Mouse (Mus musculus) thymus, adult 2 months (tissue): ENCODE measurements around the gene Ola1. TPM values are rescaled to one million over a fixed set of nuclear protein-coding genes. Genes with fewer than 3 reads are reported as not detected.

ENCODE experiments used
- DNase-seq: peaks from one replicate; pipeline ENCODE4 v3.0.0; 2021
- H3K27ac ChIP-seq: fragments of 200-500 bp; 2 replicates; pipeline ENCODE4 v1.5.1; 2012; ENCODE audit warnings: low read length, control low read depth; ENCODE audit not compliant: control insufficient read depth, insufficient read depth
- H3K27me3 ChIP-seq: fragments of 200-500 bp; 2 replicates; pipeline ENCODE4 v1.6.1; 2012; ENCODE audit warnings: mild to moderate bottlenecking, low read length, moderate library complexity, mixed read lengths; ENCODE audit not compliant: control insufficient read depth, insufficient read depth
- H3K36me3 ChIP-seq: fragments of 200-500 bp; 2 replicates; pipeline ENCODE4 v1.6.1; 2012; ENCODE audit warnings: mild to moderate bottlenecking, low read length, moderate library complexity; ENCODE audit not compliant: control insufficient read depth, insufficient read depth
- H3K4me1 ChIP-seq: fragments of 200-500 bp; replicated peaks from 2 replicates; pipeline ENCODE4 v1.6.1; 2012; ENCODE audit warnings: low read length; ENCODE audit not compliant: control insufficient read depth, insufficient read depth
- H3K4me3 ChIP-seq: fragments of 200-500 bp; 2 replicates; pipeline ENCODE4 v1.5.1; 2012; ENCODE audit warnings: mild to moderate bottlenecking, low read length, control low read depth, moderate library complexity; ENCODE audit not compliant: control insufficient read depth, insufficient read depth
- CTCF ChIP-seq: fragments of 200-500 bp; IDR thresholded peaks from 2 replicates; pipeline ENCODE4 v1.5.1; 2012; ENCODE audit warnings: mild to moderate bottlenecking, control low read depth, low read length, moderate library complexity, borderline replicate concordance; ENCODE audit not compliant: control insufficient read depth, poor library complexity, insufficient read depth; ENCODE audit errors: extremely low read depth
- POLR2A ChIP-seq: fragments of 200-500 bp; IDR thresholded peaks from 2 replicates; pipeline ENCODE4 v1.6.1; 2012; ENCODE audit warnings: mild to moderate bottlenecking, low read length, control low read depth, moderate library complexity; ENCODE audit not compliant: control insufficient read depth, poor library complexity, insufficient read depth; ENCODE audit errors: extremely low read depth
- WGBS: fragments of 180-500 bp; shearing (Covaris S2); methylation state at CpG from one replicate; pipeline ENCODE4 v1.1.7; 2018; 5-methylcytosine and 5-hydroxymethylcytosine counted together
- polyA plus RNA-seq: library from polyadenylated mRNA; depleted of rRNA; stranded (reverse); fragments of >200 nt; gene quantifications from 2 replicates; pipeline ENCODE4 v1.2.3, GENCODE M21; 2012; rRNA removed

The Ola1 gene
- polyA plus RNA-seq, 1 experiment = 7.8 TPM

DNA sequence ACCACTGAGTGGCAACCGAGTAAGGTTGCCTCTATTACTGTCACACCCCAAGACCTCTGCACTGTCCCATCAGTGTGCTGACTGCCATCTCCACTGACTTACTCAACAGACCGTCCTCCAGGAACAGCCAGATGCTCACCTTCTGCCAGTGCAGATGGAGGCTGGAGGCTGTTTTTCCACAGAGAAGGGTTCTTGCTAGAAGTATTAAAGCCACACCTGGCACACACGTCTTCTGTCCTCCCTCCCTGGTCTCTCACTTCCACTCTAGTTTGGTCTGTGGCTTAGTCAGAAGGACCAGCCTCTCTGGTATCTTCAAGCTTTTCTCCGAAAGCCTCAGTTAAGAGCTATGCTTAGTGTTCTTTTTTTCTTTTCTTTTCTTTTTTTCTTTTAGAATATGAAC is 168.7 kb downstream of the Ola1 start:
- peaks cover 5% of the 10 kb centered on the region for H3K4me1 ChIP-seq
- no peak overlapping the region for H3K27ac ChIP-seq
- no peak for DNase-seq
- H3K4me3 ChIP-seq = no peak overlapping the region
- TF ChIP-seq POLR2A = no peak
- TF ChIP-seq CTCF = no peak
- H3K36me3 ChIP-seq = no peaks in the 10 kb centered on the region
- 36% methylated on average over 4 of the region's 4 CpGs for WGBS
- no peaks in the 10 kb centered on the region for H3K27me3 ChIP-seq

DNA sequence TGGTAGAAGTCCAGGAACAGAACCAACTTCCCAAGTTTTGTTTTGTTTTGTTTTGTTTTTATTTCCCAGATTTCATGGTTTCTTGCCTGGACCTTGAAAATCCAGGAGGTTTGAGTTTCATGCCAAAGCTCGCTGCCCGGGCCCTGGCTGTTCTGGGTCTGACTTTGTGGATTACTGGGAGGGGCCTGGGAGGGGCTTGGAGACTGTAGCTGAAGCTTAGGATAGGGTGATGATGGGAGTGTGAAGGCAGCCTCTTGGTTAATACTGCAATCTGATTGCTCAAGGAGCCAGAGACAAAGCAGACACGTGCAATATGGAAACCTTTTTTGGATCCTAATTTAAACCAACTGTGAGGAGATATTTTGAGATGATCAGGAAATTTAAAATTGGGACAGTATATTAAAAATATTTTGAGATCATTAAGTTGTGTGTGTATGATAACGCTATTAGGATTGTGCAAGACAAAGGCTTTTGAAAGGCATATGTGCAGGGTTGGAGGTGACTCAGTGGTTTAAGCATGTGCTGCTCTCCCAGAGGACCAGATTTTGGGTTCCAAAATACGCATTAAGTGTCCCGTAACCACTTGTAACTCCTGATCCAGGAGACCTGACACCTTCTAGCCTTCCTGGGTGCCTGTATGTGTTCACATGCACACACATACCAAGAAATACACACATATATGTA is 169.6 kb downstream of the Ola1 start:
- DNase-seq = no peak
- WGBS = 94% methylated on average over 6 of the region's 6 CpGs
- peaks cover 3% of the 10 kb centered on the region for H3K4me1 ChIP-seq
- H3K36me3 ChIP-seq = no peaks in the 10 kb centered on the region
- no peaks in the 10 kb centered on the region for H3K27me3 ChIP-seq
- H3K27ac ChIP-seq = no peak overlapping the region
- TF ChIP-seq CTCF (no peak), POLR2A (no peak)
- no peak overlapping the region for H3K4me3 ChIP-seq

GRCm38 (mm10) chr2:73047061-73047741 is 171.5 kb downstream of the Ola1 start:
- Histone ChIP-seq H3K27me3 (no peaks in the 10 kb centered on the region), H3K27ac (no peak overlapping the region), H3K4me1 (no peaks in the 10 kb centered on the region; the same call in 1 of the 2 replicates), H3K36me3 (no peaks in the 10 kb centered on the region), H3K4me3 (no peak overlapping the region)
- no peak for TF ChIP-seq POLR2A
- TF ChIP-seq CTCF = no peak
- 95% methylated on average over 24 of the region's 24 CpGs for WGBS
- DNase-seq = no peak

DNA sequence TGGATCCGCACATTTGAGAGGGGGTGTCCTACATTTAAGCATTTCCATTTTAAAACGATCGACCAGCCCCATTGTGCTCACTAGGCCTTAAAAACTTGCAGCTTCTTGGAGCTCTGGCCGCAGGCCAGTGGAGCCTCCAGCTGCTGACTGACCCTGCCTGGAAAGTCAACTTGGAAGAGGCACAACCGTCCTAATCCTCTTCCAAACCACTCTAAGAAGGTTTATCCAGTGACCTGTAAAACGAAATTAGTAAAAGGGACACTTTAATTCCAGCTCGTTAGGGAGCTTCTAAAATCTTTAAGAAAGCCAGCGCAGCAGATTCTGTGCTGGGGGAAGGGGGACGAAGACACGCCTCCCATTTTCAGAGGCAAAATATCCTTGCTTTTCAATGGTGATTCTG is 172.1 kb downstream of the Ola1 start:
- TF ChIP-seq CTCF = no peak
- TF ChIP-seq POLR2A = no peak
- Histone ChIP-seq H3K4me1 (no peaks in the 10 kb centered on the region; the same call in 1 of the 2 replicates), H3K27ac (no peak overlapping the region), H3K27me3 (no peaks in the 10 kb centered on the region), H3K4me3 (no peak overlapping the region), H3K36me3 (no peaks in the 10 kb centered on the region)
- 95% methylated on average over 10 of the region's 10 CpGs for WGBS
- no peak for DNase-seq

DNA sequence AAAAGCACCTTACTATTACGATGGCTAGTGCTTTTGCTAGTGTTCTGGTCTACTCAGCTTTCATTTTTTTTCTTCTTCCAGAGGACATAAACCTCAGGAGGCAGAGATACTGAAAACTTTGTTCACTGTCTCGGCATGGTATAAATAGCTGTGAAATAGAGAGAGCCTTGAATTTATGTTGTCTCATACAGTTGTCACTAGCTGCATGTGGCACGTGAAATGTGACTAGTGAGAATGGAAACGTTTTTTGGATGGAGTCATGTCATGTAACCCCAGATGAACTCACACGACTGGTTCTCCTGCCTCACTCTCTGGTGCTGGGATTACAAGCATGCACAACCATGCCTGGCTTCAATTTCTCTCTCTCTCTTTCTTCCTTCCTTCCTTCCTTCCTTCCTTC is 173.2 kb downstream of the Ola1 start:
- H3K4me3 ChIP-seq = no peak overlapping the region
- no peaks in the 10 kb centered on the region for H3K27me3 ChIP-seq
- TF ChIP-seq POLR2A (no peak), CTCF (no peak)
- no peaks in the 10 kb centered on the region for H3K36me3 ChIP-seq
- no peaks in the 10 kb centered on the region; the same call in 1 of the 2 replicates for H3K4me1 ChIP-seq
- 83% methylated on average over 5 of the region's 5 CpGs for WGBS
- no peak for DNase-seq
- no peak overlapping the region for H3K27ac ChIP-seq

Other genes with a start within 250 kb of the Ola1 start
- 39.4 and 45.6 TPM in 2 replicates for gene Sp3, start 238.5 kb downstream of the Ola1 start, polyA plus RNA-seq
- not detected in 2 replicates for gene Gm11084, start 232.2 kb downstream of the Ola1 start, polyA plus RNA-seq
- gene Sp9, start 53.0 kb upstream of the Ola1 start, polyA plus RNA-seq = not detected in 2 replicates
- 2.7 and 2.9 TPM in 2 replicates for gene Scrn3, start 93.7 kb upstream of the Ola1 start, polyA plus RNA-seq
- 3.1 and 3.6 TPM in 2 replicates for gene Cir1, start 93.8 kb upstream of the Ola1 start, polyA plus RNA-seq
- 3.1 and 3.5 TPM in 2 replicates for gene Gpr155, start 167.6 kb upstream of the Ola1 start, polyA plus RNA-seq